Mouse (Mus musculus) heart, postnatal 0 days (tissue): ENCODE data around the gene Espl1. TPM values are rescaled to one million over a fixed set of nuclear protein-coding genes. Genes with fewer than 3 reads are reported as not detected.
A peak's percentile ranks its signal among the peaks of the same experiment; 100 is the strongest.

Experiments used
- ATAC-seq: fragments of 200-750 bp; cut with Nextera tagmentation; 2 replicates; pipeline ENCODE4 v1.8.0; 2017; ENCODE audit warnings: low read depth, moderate number of reproducible peaks, moderate library complexity; ENCODE audit not compliant: insufficient read depth
- DNase-seq: peaks from one replicate; pipeline ENCODE4 v3.0.0-alpha.2; 2016; ENCODE audit warnings: low spot score
- H3K27ac ChIP-seq: fragments of 300-500 bp; sonication (generic); 2 replicates; pipeline ENCODE4 v1.5.1; 2014; ENCODE audit warnings: low read depth, mild to moderate bottlenecking
- H3K27me3 ChIP-seq: fragments of 300-500 bp; sonication (generic); 2 replicates; pipeline ENCODE4 v1.6.1; 2014; ENCODE audit warnings: low read length, mixed read lengths; ENCODE audit not compliant: control insufficient read depth, insufficient read depth
- H3K36me3 ChIP-seq: fragments of 300-500 bp; sonication (generic); replicated peaks from 2 replicates; pipeline ENCODE4 v1.6.1; 2014; ENCODE audit warnings: low read length, mixed read lengths; ENCODE audit not compliant: control insufficient read depth, insufficient read depth
- H3K4me1 ChIP-seq: fragments of 300-500 bp; sonication (generic); 2 replicates; pipeline ENCODE4 v1.6.1; 2014; ENCODE audit warnings: antibody characterized with exemption; ENCODE audit not compliant: control insufficient read depth, insufficient read depth
- H3K4me2 ChIP-seq: fragments of 300-500 bp; sonication (generic); 2 replicates; pipeline ENCODE4 v1.6.1; 2014; ENCODE audit warnings: low read depth, mild to moderate bottlenecking, low read length, moderate library complexity
- H3K4me3 ChIP-seq: fragments of 300-500 bp; sonication (generic); 2 replicates; pipeline ENCODE4 v1.5.1; 2014; ENCODE audit warnings: low read depth, low read length
- H3K9ac ChIP-seq: fragments of 300-500 bp; sonication (generic); replicated peaks from 2 replicates; pipeline ENCODE4 v1.6.1; 2014; ENCODE audit warnings: low read depth, low read length, mixed read lengths
- H3K9me3 ChIP-seq: fragments of 300-500 bp; sonication (generic); replicated peaks from 2 replicates; pipeline ENCODE4 v1.6.1; 2016; ENCODE audit warnings: low read length; ENCODE audit not compliant: control insufficient read depth
- CTCF ChIP-seq: IDR thresholded peaks from 2 replicates; pipeline ENCODE4 v1.5.1; 2016; ENCODE audit warnings: antibody characterized with exemption, control low read depth, low read depth
- EP300 ChIP-seq: IDR thresholded peaks from 2 replicates; pipeline ENCODE4 v1.6.1; 2016; ENCODE audit warnings: antibody characterized with exemption, low read depth
- WGBS: fragments of 180-500 bp; shearing (Covaris S2); extraction: QIAGEN DNeasy Blood & Tissue Kit; methylation state at CpG from one replicate; pipeline ENCODE4 v1.1.7; 2014; 5-methylcytosine and 5-hydroxymethylcytosine counted together
- polyA plus RNA-seq: library from polyadenylated mRNA; unstranded; fragments of >200 nt; fragmentation: Nextera tagmentation; extraction: Ambion mirVana; gene quantifications from 2 replicates; pipeline ENCODE4 v1.2.1, GENCODE M21; 2015
- total RNA-seq: library from RNA; depleted of rRNA; stranded (reverse); fragments of >200 nt; gene quantifications from 2 replicates; pipeline ENCODE4 v1.2.3, GENCODE M21; 2014; ENCODE audit warnings: low replicate concordance; rRNA removed

Gene Espl1
- total and polyA plus RNA-seq, 2 experiments from 2014 or later: 2.3 to 11.6 TPM

GRCm38 (mm10) chr15:102366733-102367344 lies 70.8 kb downstream of the Espl1 start, which contains the start of gene Sp7:
TSS of gene Sp7 (minus strand) at chr15:102367182.
- Histone ChIP-seq H3K4me1 (peaks cover 8% of the 10 kb centered on the region; the same call in 1 of the 2 replicates), H3K27me3 (peaks cover 34% of the 10 kb centered on the region), H3K4me2 (peak within 1 kb of the TSS; percentile 21), H3K4me3 (peak within 1 kb of the TSS; percentile 24), H3K36me3 (no peaks in the 10 kb centered on the region), H3K27ac (no peak within 1 kb of the TSS), H3K9me3 (no peaks in the 10 kb centered on the region), H3K9ac (no peak within 1 kb of the TSS)
- DNase-seq: no peak
- ATAC-seq: no peak
- 4% methylated on average over 15 of the region's 15 CpGs for WGBS
- no peak for TF ChIP-seq EP300
- TF ChIP-seq CTCF: no peak

GRCm38 (mm10) chr15:102369972-102370371 lies 73.9 kb downstream of the Espl1 start:
- no peak for DNase-seq
- Histone ChIP-seq H3K4me2 (peak overlapping the region; percentile 28), H3K9me3 (no peaks in the 10 kb centered on the region), H3K27me3 (peaks cover 22% of the 10 kb centered on the region), H3K9ac (no peak overlapping the region), H3K27ac (no peak overlapping the region), H3K36me3 (no peaks in the 10 kb centered on the region), H3K4me1 (peaks cover 4% of the 10 kb centered on the region; the same call in 1 of the 2 replicates), H3K4me3 (no peak overlapping the region)
- no peak for ATAC-seq
- WGBS: 14% methylated on average over 13 of the region's 13 CpGs
- TF ChIP-seq EP300 (no peak), CTCF (no peak)

GRCm38 (mm10) chr15:102370727-102371126 lies 74.7 kb downstream of the Espl1 start:
- Histone ChIP-seq H3K4me1 (peaks cover 4% of the 10 kb centered on the region; the same call in 1 of the 2 replicates), H3K4me3 (no peak overlapping the region), H3K27ac (no peak overlapping the region), H3K27me3 (peaks cover 16% of the 10 kb centered on the region; the same call in 1 of the 2 replicates), H3K9ac (no peak overlapping the region), H3K4me2 (no peak overlapping the region), H3K36me3 (no peaks in the 10 kb centered on the region), H3K9me3 (no peaks in the 10 kb centered on the region)
- DNase-seq: no peak
- 16% methylated on average over 10 of the region's 10 CpGs for WGBS
- no peak for ATAC-seq
- TF ChIP-seq CTCF (no peak), EP300 (no peak)

Other genes starting within 250 kb of the Espl1 start
- 109 and 110 TPM in 2 replicates for gene Eif4b, start 222.5 kb upstream of the Espl1 start, total RNA-seq
- 40.6 and 46.0 TPM in 2 replicates for gene Eif4b, start 222.5 kb upstream of the Espl1 start, polyA plus RNA-seq
- 40.3 and 57.9 TPM in 2 replicates for gene Tns2, start 195.9 kb upstream of the Espl1 start, total RNA-seq
- 21.9 and 24.6 TPM in 2 replicates for gene Tns2, start 195.9 kb upstream of the Espl1 start, polyA plus RNA-seq
- gene Spryd3, start 160.0 kb upstream of the Espl1 start, total RNA-seq: 20.0 and 22.8 TPM in 2 replicates
- 15.1 and 16.0 TPM in 2 replicates for gene Spryd3, start 160.0 kb upstream of the Espl1 start, polyA plus RNA-seq
- 30.5 and 35.4 TPM in 2 replicates for gene Igfbp6, start 151.9 kb upstream of the Espl1 start, total RNA-seq
- 24.0 and 24.2 TPM in 2 replicates for gene Igfbp6, start 151.9 kb upstream of the Espl1 start, polyA plus RNA-seq
- 1.7 TPM in 1 of 2 replicates, not detected in the other for gene Soat2, start 145.7 kb upstream of the Espl1 start, total RNA-seq
- gene Soat2, start 145.7 kb upstream of the Espl1 start, polyA plus RNA-seq: 0.08 and 0.14 TPM in 2 replicates
- 31.1 and 38.4 TPM in 2 replicates for gene Zfp740, start 93.0 kb upstream of the Espl1 start, total RNA-seq
- 17.7 and 18.8 TPM in 2 replicates for gene Zfp740, start 93.0 kb upstream of the Espl1 start, polyA plus RNA-seq
- gene Csad, start 91.5 kb upstream of the Espl1 start, total RNA-seq: 43.9 and 64.7 TPM in 2 replicates
- gene Csad, start 91.5 kb upstream of the Espl1 start, polyA plus RNA-seq: 27.7 and 33.1 TPM in 2 replicates
- 0.23 and 1.1 TPM in 2 replicates for gene Itgb7, start 64.3 kb upstream of the Espl1 start, total RNA-seq
- 0.79 and 0.92 TPM in 2 replicates for gene Itgb7, start 64.3 kb upstream of the Espl1 start, polyA plus RNA-seq
- gene Rarg, start 38.7 kb upstream of the Espl1 start, total RNA-seq: 8.9 and 9.7 TPM in 2 replicates
- gene Rarg, start 38.7 kb upstream of the Espl1 start, polyA plus RNA-seq: 5.4 and 6.0 TPM in 2 replicates
- not detected in 2 replicates for gene Gm9918, start 25.7 kb upstream of the Espl1 start, total RNA-seq
- not detected in 2 replicates for gene Gm9918, start 25.7 kb upstream of the Espl1 start, polyA plus RNA-seq
- 35.6 and 53.5 TPM in 2 replicates for gene Mfsd5, start 16.8 kb upstream of the Espl1 start, total RNA-seq
- 31.4 and 34.1 TPM in 2 replicates for gene Mfsd5, start 16.8 kb upstream of the Espl1 start, polyA plus RNA-seq
- 90.7 and 148 TPM in 2 replicates for gene Pfdn5, start 29.9 kb downstream of the Espl1 start, total RNA-seq
- gene Pfdn5, start 29.9 kb downstream of the Espl1 start, polyA plus RNA-seq: 344 and 362 TPM in 2 replicates
- 35.6 and 60.5 TPM in 2 replicates for gene Myg1, start 35.4 kb downstream of the Espl1 start, total RNA-seq
- gene Myg1, start 35.4 kb downstream of the Espl1 start, polyA plus RNA-seq: 39.0 and 41.1 TPM in 2 replicates
- gene Aaas, start 54.5 kb downstream of the Espl1 start, total RNA-seq: 25.9 and 59.6 TPM in 2 replicates
- 18.8 and 20.4 TPM in 2 replicates for gene Aaas, start 54.5 kb downstream of the Espl1 start, polyA plus RNA-seq
- not detected in 2 replicates for gene Sp7, start 70.9 kb downstream of the Espl1 start, total RNA-seq
- gene Sp7, start 70.9 kb downstream of the Espl1 start, polyA plus RNA-seq: not detected in 2 replicates
- gene Sp1, start 109.9 kb downstream of the Espl1 start, total RNA-seq: 32.1 and 32.6 TPM in 2 replicates
- 3.0 and 3.1 TPM in 2 replicates for gene Sp1, start 109.9 kb downstream of the Espl1 start, polyA plus RNA-seq
- 0.19 and 0.81 TPM in 2 replicates for gene Amhr2, start 149.1 kb downstream of the Espl1 start, total RNA-seq
- gene Amhr2, start 149.1 kb downstream of the Espl1 start, polyA plus RNA-seq: 0.75 and 1.9 TPM in 2 replicates
- 16.8 and 25.7 TPM in 2 replicates for gene Prr13, start 162.8 kb downstream of the Espl1 start, total RNA-seq
- gene Prr13, start 162.8 kb downstream of the Espl1 start, polyA plus RNA-seq: 71.4 and 73.4 TPM in 2 replicates
- gene Pcbp2, start 174.3 kb downstream of the Espl1 start, total RNA-seq: 180 and 221 TPM in 2 replicates
- 118 and 121 TPM in 2 replicates for gene Pcbp2, start 174.3 kb downstream of the Espl1 start, polyA plus RNA-seq
- gene Gm10337, start 207.5 kb downstream of the Espl1 start, total RNA-seq: not detected in 2 replicates
- gene Gm10337, start 207.5 kb downstream of the Espl1 start, polyA plus RNA-seq: not detected in 2 replicates
- gene Map3k12, start 220.8 kb downstream of the Espl1 start, total RNA-seq: 4.7 and 6.1 TPM in 2 replicates
- gene Map3k12, start 220.8 kb downstream of the Espl1 start, polyA plus RNA-seq: 4.1 and 4.6 TPM in 2 replicates
- gene Tarbp2, start 221.9 kb downstream of the Espl1 start, total RNA-seq: 73.7 and 74.9 TPM in 2 replicates
- 65.4 and 68.5 TPM in 2 replicates for gene Tarbp2, start 221.9 kb downstream of the Espl1 start, polyA plus RNA-seq
- gene Npff, start 228.7 kb downstream of the Espl1 start, total RNA-seq: 0.84 TPM in 1 of 2 replicates, not detected in the other
- 0.89 and 1.1 TPM in 2 replicates for gene Npff, start 228.7 kb downstream of the Espl1 start, polyA plus RNA-seq